Mouse (Mus musculus): ENCODE results near the gene Dhrs7c. TPM values are rescaled to one million over a fixed set of nuclear protein-coding genes. Genes with fewer than 3 reads are reported as not detected.

Gene Dhrs7c
- polyA plus RNA-seq (2012; rRNA removed) = not detected in 2 replicates

DNA sequence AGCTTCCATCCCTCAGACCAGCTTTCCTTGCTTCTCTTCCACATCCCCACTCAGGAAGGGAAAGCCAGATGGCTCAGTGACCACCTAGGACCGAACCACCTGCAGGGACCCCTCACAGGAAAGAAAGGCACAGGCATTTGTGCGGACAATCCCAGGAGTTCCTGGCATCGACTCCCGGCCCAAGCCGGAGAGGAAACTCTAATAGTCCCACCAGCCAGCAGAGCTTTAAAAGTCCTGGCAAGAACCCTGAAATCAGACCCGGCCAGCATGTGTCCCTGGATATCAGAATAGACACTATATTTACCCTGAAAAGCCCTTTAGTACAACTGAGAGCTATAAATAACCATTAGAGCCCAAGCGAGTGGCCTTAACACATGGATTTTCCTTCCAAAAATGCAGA, at the start of gene Dhrs7c:
TSS of gene Dhrs7c (plus strand) at position 257 of the 400 bp plus-strand sequence.
- 69% methylated on average over 7 of the region's 7 CpGs for whole genome bisulfite sequencing
- Histone ChIP-seq H3K4me1 (ENCODE audit: control insufficient read depth, insufficient read depth, insufficient read length, low read length) (no peaks in the 10 kb centered on the region), H3K27me3 (ENCODE audit: control insufficient read depth, insufficient read depth, low read length) (no peaks in the 10 kb centered on the region), H3K36me3 (ENCODE audit: control insufficient read depth, insufficient read depth, low read length) (no peaks in the 10 kb centered on the region), H3K27ac (ENCODE audit: insufficient read depth, low read depth, low read length) (no peak within 1 kb of the TSS), H3K4me3 (ENCODE audit: low read depth, low read length) (no peak within 1 kb of the TSS)
- TF ChIP-seq CTCF (IDR thresholded peaks at IDR 0.05; ENCODE audit: extremely low read depth, insufficient read length, insufficient replicate concordance, low read depth, low read length) = no peak
- TF ChIP-seq POLR2A (IDR thresholded peaks at IDR 0.05; ENCODE audit: low read depth, low read length) = no peak

DNA sequence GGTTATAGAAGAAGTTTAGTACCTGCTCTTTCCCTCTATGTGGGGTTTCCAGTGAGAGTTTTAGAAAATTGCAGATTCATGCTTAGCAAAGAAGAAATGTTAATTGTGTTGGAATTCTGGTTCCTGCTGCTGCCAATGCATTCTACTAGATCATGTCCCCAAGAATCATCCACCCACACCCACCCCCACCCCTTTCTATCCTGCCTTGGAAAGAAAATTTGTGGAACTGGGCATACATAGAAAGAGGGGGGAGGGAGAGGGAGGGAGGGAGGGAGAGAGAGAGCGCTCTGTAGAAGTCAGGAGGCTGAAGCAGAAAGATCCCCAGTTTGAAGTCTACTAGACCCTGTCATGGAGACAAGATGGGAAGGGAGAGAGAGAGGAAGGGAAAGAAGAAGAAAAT, 41.7 kb upstream of the Dhrs7c start:
- Histone ChIP-seq H3K27ac (ENCODE audit: insufficient read depth, low read depth, low read length) (no peak overlapping the region), H3K4me3 (ENCODE audit: low read depth, low read length) (no peak overlapping the region), H3K36me3 (ENCODE audit: control insufficient read depth, insufficient read depth, low read length) (no peaks in the 10 kb centered on the region), H3K27me3 (ENCODE audit: control insufficient read depth, insufficient read depth, low read length) (no peaks in the 10 kb centered on the region), H3K4me1 (ENCODE audit: control insufficient read depth, insufficient read depth, insufficient read length, low read length) (no peaks in the 10 kb centered on the region)
- WGBS = 92% methylated on average over 1 of the region's 1 CpGs
- TF ChIP-seq POLR2A (IDR thresholded peaks at IDR 0.05; ENCODE audit: low read depth, low read length) = no peak
- no peak for TF ChIP-seq CTCF (IDR thresholded peaks at IDR 0.05; ENCODE audit: extremely low read depth, insufficient read length, insufficient replicate concordance, low read depth, low read length)

DNA sequence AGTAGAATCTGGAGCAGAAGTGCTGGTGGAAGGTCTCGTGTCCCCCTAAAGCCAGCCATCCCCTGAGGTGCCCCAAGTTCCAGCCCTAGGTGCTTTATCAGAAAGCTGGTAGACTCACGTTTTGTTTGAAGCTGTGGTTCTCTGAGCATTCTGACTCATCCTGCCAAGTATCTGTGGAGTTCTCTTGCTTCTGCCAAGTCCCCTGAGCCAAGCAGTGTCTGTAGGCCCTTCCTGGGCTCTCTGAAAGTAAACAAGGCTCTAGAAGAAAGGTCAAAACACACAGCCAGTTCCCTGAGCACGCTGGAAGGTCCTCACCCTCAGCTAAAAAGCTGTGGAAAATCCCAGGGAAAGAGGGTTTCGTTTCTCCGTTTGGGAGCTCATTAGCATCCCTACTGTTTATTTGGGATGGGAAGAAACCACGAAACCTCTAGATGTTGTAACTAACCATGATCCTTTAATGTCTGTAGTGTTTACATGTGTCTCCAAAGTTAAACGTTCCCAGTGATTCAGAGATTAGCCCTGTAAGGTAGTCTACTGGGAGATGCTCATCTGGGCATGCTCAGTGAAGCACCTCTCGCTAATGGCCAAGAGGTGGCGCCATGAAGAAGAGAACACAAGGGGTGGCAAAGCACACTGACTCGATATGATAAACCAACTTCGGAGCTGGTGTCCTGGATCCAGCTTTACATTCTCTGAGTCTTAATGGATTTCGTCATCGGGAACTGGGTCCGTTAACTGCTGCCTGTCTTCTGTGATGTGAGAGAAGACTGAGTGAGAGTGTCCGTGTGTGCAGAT, 40.4 kb upstream of the Dhrs7c start:
- no peaks in the 10 kb centered on the region for H3K36me3 ChIP-seq (ENCODE audit: control insufficient read depth, insufficient read depth, low read length)
- WGBS = 58% methylated on average over 15 of the region's 15 CpGs
- no peak; the same call in 1 of the 2 replicates for TF ChIP-seq CTCF (IDR thresholded peaks at IDR 0.05; ENCODE audit: extremely low read depth, insufficient read length, insufficient replicate concordance, low read depth, low read length)
- TF ChIP-seq POLR2A (IDR thresholded peaks at IDR 0.05; ENCODE audit: low read depth, low read length) = no peak

GRCm38 (mm10) chr11:67771053-67771452, 26.9 kb upstream of the Dhrs7c start, which contains the start of gene Glp2r:
Gene Glp2r (minus strand): TSS chr11:67771153.
- Histone ChIP-seq H3K36me3 (ENCODE audit: control insufficient read depth, insufficient read depth, low read length) (no peaks in the 10 kb centered on the region), H3K4me1 (ENCODE audit: control insufficient read depth, insufficient read depth, insufficient read length, low read length) (no peaks in the 10 kb centered on the region), H3K27me3 (ENCODE audit: control insufficient read depth, insufficient read depth, low read length) (no peaks in the 10 kb centered on the region), H3K27ac (ENCODE audit: insufficient read depth, low read depth, low read length) (peak within 1 kb of the TSS; percentile 41; the same call in 1 of the 2 replicates), H3K4me3 (ENCODE audit: low read depth, low read length) (peak within 1 kb of the TSS; percentile 49)
- no peak for TF ChIP-seq CTCF (IDR thresholded peaks at IDR 0.05; ENCODE audit: extremely low read depth, insufficient read length, insufficient replicate concordance, low read depth, low read length)
- no peak for TF ChIP-seq POLR2A (IDR thresholded peaks at IDR 0.05; ENCODE audit: low read depth, low read length)
- 64% methylated on average over 14 of the region's 14 CpGs for WGBS

More for the DNA sequence above, 40.4 kb upstream of the Dhrs7c start:
- Histone ChIP-seq H3K27ac (ENCODE audit: insufficient read depth, low read depth, low read length) (no peak overlapping the region), H3K27me3 (ENCODE audit: control insufficient read depth, insufficient read depth, low read length) (no peaks in the 10 kb centered on the region), H3K4me3 (ENCODE audit: low read depth, low read length) (no peak overlapping the region), H3K4me1 (ENCODE audit: control insufficient read depth, insufficient read depth, insufficient read length, low read length) (no peaks in the 10 kb centered on the region)

DNA sequence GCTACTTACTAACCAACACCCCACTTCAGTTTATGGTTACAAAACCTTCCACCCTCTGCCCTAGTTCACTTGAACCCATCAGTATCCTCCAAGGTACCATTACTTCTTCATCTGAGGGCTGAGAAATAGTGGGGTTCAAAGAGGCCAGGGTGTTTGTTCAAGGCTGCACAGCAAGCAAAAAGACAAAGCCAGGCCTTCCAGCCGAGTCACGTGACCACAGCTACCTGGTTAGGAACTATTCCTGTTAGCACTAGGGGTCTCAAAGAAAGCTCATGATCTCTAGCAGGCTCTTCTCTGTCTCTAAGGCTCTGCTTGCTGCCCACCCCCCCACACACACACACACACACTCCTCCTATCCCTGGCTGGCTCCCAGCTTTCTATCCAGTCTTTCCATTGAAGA, 26.3 kb upstream of the Dhrs7c start:
- WGBS = 42% methylated on average over 2 of the region's 2 CpGs
- TF ChIP-seq CTCF (IDR thresholded peaks at IDR 0.05; ENCODE audit: extremely low read depth, insufficient read length, insufficient replicate concordance, low read depth, low read length) (no peak), POLR2A (IDR thresholded peaks at IDR 0.05; ENCODE audit: low read depth, low read length) (no peak)
- no peaks in the 10 kb centered on the region for H3K4me1 ChIP-seq (ENCODE audit: control insufficient read depth, insufficient read depth, insufficient read length, low read length)
- no peaks in the 10 kb centered on the region for H3K36me3 ChIP-seq (ENCODE audit: control insufficient read depth, insufficient read depth, low read length)
- no peak overlapping the region for H3K4me3 ChIP-seq (ENCODE audit: low read depth, low read length)
- no peaks in the 10 kb centered on the region for H3K27me3 ChIP-seq (ENCODE audit: control insufficient read depth, insufficient read depth, low read length)
- no peak overlapping the region for H3K27ac ChIP-seq (ENCODE audit: insufficient read depth, low read depth, low read length)

DNA sequence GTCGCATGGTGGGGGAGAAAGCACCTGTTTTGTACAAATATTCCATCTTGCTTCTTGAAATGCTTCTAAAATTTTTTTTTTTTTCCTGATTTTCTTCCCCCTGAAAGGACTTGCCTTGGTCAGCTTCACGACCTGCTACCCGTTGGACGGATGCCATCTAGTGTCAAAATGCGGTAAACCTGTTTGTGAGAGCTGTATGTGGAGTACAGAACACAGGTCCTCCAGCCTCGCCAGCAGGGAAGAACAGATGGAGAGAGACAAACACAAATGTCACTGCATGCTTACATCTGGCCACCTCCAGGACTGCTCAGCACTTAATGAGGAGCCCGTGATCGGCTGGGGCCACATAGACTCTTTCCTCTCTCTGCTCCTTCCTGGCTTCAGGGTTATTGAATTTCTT, 25.4 kb upstream of the Dhrs7c start:
- 16% methylated on average over 8 of the region's 8 CpGs for WGBS
- Histone ChIP-seq H3K4me1 (ENCODE audit: control insufficient read depth, insufficient read depth, insufficient read length, low read length) (no peaks in the 10 kb centered on the region), H3K36me3 (ENCODE audit: control insufficient read depth, insufficient read depth, low read length) (no peaks in the 10 kb centered on the region), H3K27ac (ENCODE audit: insufficient read depth, low read depth, low read length) (no peak overlapping the region), H3K27me3 (ENCODE audit: control insufficient read depth, insufficient read depth, low read length) (no peaks in the 10 kb centered on the region), H3K4me3 (ENCODE audit: low read depth, low read length) (no peak overlapping the region)
- TF ChIP-seq CTCF (IDR thresholded peaks at IDR 0.05; ENCODE audit: extremely low read depth, insufficient read length, insufficient replicate concordance, low read depth, low read length) = no peak
- TF ChIP-seq POLR2A (IDR thresholded peaks at IDR 0.05; ENCODE audit: low read depth, low read length) = no peak

- no peaks in the 10 kb centered on the region for H3K4me1 ChIP-seq (ENCODE audit: control insufficient read depth, insufficient read depth, insufficient read length, low read length)
- no peak within 1 kb of the TSS for H3K27ac ChIP-seq (ENCODE audit: insufficient read depth, low read depth, low read length)
- H3K36me3 ChIP-seq (ENCODE audit: control insufficient read depth, insufficient read depth, low read length) = no peaks in the 10 kb centered on the region
- no peak within 1 kb of the TSS for H3K4me3 ChIP-seq (ENCODE audit: low read depth, low read length)
- WGBS = 75% methylated on average over 12 of the region's 12 CpGs
- H3K27me3 ChIP-seq (ENCODE audit: control insufficient read depth, insufficient read depth, low read length) = no peaks in the 10 kb centered on the region
- TF ChIP-seq CTCF (IDR thresholded peaks at IDR 0.05; ENCODE audit: extremely low read depth, insufficient read length, insufficient replicate concordance, low read depth, low read length) = no peak
- TF ChIP-seq POLR2A (IDR thresholded peaks at IDR 0.05; ENCODE audit: low read depth, low read length) = no peak
These were observed 23.6 kb upstream of the Dhrs7c start, which contains the start of gene Gsg1l2 for GRCm38 (mm10) chr11:67774379-67774778. Gene Gsg1l2 (plus strand): TSS chr11:67774608.

Measured in small intestine, adult 2 months (tissue).